Mouse (Mus musculus): Measurements from ENCODE around the gene Sema7a. TPM values are rescaled to one million over a fixed set of nuclear protein-coding genes. Genes with fewer than 3 reads are reported as not detected.

Sema7a gene
- 1.1 and 1.4 TPM in 2 replicates for total RNA-seq (2015)
- 3.9 and 5.0 TPM in 2 replicates for total RNA-seq (2017)

DNA sequence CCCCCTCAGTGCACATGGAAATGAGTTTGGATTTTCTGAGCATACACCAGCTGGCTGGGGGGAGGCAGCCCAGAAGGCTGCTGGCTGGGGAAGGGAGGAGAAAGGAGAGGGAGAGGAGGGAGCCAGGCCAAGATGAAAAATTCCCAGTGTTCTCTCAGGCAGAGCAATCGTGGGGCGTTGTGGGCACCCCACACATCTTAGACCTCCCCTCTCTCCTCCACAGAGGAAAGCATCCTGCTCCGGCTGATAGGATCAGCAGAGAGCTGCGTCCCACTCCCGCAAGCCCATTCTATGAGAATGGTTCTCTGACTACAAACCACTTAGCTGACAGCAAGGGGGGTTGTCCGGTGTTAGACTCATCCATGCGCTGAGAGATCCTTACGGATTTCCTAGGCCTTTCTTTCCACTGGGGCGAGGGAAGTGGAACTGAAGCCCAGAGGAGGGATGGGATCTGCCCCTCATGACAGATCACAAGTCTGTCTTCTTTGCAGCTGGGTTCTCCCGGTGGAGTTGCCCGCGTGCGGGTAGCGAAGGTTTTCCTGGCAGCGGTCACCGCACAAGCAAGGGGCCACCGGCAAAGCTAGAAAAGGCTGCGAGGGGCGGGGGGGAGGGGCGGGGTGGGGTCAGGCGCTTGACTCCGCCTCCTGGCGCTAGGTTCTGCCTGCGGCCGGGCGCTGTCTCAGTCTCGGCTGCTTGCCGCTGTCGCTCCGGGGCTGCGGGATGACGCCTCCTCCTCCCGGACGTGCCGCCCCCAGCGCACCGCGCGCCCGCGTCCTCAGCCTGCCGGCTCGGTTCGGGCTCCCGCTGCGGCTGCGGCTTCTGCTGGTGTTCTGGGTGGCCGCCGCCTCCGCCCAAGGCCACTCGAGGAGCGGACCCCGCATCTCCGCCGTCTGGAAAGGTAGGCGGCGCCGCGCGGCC lies at the start of gene Sema7a:
TSS of gene Sema7a (plus strand) at position 682 of the 918 bp plus-strand sequence.
- ATAC-seq (ENCODE audit: poor library complexity, severe bottlenecking) = peak; percentile 82

DNA sequence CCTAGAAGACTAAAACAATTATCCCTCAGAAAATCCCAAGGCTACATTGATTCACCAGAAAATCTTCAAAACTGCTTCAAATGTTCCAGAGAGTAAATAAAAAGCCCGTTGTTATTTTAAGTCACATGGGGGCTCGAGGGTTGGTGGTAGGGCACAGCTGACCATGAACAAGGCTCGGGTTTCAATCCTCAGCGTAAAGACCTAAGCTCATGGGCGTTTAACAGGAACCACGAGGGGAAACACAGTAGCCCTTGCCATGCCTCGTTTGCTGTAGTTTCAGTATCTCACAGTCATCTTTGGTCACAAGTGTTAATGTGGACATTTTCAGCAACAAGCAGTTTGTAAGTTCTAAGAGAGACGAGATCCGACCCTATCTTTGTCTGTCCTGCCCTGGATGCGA lies 39.4 kb upstream of the Sema7a start:
- no peak for ATAC-seq (ENCODE audit: poor library complexity, severe bottlenecking)

DNA sequence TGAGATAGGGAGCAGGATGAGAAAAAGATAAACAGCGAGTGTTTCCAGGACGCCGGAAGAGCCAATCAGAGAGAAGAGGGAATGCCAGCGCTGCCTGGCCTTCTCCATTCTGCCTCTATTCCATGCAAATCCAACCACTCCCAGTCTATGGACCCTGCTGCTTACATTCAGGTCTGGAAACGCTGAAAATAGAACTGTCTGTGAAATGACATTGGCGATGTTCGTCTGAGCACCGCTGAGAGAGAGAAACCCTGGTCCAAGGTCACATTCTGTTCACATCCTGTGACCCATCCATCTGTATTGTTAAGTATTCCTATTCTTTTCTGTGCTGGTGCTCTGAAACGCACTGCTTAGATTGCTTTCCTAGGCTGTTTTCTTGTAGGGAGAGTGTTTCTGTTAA lies 38.7 kb upstream of the Sema7a start:
- no peak for ATAC-seq (ENCODE audit: poor library complexity, severe bottlenecking)

DNA sequence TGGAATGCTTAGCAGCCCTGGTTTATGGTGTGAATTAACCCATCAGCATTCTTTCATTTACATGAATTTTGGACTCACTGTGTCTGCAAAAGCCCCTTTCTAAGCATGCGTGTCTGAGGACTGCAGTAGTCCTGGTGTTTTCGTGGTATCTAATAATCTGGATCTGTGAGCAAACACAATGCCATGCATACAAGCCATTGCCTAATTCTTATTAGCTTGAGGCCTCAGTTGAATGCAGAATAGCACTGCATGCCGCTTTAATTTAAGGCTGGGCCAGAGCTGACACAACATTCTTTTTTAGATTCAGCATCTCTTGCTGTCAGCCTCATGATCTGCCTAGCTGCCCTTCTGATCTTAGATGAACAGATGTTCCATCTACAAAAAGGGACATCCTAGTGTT lies 38.3 kb upstream of the Sema7a start:
- no peak for ATAC-seq (ENCODE audit: poor library complexity, severe bottlenecking)

DNA sequence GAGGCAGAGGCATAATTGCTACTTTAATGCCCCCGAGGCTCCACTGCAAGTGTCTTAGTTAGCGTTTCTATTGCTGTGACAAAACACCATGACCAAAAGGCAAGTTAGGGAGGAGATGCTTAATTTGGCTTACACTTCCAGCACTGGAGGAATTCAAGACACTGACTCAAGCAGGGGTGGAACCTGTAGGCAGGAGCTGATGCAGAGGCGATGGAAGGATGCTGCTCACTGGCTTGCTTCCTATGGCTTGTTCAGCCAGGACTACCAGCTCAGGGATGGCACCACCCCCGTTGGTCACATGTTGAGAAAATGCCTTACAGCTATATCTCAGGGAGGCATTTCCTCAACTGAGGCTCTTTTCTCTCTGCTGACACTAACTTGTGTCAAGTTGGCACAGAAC lies 37.8 kb upstream of the Sema7a start:
- ATAC-seq (ENCODE audit: poor library complexity, severe bottlenecking) = no peak

DNA sequence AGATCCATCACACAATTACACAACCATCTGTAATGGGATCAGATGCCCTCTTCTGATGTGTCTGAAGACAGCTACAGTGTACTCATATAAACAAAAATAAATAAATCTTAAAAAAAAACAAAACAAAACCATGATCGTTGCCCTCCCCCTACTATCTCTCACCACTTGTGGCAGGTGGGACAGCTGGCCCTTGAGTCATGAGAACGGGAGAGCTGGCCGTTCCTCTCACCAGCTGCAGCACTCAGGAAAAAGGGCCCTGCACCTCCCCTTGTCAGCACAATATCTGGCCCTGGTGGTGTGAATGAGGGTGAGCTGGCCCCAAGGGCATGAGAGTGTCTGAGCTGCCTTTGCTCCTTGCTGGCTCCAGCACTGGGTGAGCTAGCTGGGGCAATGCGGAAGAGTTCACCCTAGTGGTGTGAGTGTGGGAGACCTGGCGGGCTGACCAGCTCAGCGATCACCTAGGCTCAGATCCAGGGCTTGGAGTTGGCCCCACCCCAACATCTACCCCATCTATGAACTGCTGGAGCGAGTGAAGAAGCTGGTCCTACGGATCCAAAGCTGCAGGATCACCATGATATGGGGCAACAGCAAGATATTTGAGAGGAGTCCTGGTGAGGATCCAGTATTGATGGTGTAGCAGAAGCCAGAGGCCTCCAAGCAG lies 36.2 kb upstream of the Sema7a start:
- no peak for ATAC-seq (ENCODE audit: poor library complexity, severe bottlenecking)

DNA sequence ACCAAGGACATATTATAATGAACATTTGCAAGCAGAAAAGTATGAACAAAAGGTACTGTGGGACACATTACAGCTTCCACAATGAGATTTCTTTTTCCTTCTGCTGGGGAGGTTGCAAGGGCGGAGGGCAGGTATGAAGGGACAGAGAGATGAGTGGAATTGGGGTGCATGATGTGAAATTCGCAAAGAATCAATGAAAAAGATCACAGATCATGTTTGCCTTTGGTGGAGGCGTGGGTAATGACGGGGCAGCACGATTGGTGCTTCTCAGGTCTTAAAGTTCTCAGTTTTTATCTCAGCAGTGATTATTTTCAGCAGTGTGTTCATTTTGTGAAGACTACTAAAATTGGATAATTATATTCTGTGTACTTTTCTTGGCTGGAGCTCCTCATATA lies 35.7 kb upstream of the Sema7a start:
- ATAC-seq (ENCODE audit: poor library complexity, severe bottlenecking) = no peak

DNA sequence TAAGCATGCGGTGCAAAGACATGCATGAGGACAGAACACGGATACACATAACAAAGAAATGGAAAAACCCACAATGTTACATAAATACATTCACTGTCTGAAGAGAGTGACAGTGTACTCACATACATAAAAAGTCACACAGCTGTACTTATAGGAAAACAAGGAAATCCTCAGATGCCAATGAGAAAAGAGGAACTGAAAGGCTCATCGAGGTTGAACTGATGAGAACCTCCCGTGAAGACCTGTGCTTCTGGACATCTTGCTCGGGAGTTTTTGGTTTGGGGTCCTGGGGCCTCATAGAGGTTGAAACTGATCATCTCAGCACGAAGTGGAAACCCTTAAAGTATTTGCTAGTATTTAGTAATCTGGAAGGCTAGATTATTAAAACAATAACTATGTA lies 32.7 kb upstream of the Sema7a start:
- ATAC-seq (ENCODE audit: poor library complexity, severe bottlenecking) = no peak

DNA sequence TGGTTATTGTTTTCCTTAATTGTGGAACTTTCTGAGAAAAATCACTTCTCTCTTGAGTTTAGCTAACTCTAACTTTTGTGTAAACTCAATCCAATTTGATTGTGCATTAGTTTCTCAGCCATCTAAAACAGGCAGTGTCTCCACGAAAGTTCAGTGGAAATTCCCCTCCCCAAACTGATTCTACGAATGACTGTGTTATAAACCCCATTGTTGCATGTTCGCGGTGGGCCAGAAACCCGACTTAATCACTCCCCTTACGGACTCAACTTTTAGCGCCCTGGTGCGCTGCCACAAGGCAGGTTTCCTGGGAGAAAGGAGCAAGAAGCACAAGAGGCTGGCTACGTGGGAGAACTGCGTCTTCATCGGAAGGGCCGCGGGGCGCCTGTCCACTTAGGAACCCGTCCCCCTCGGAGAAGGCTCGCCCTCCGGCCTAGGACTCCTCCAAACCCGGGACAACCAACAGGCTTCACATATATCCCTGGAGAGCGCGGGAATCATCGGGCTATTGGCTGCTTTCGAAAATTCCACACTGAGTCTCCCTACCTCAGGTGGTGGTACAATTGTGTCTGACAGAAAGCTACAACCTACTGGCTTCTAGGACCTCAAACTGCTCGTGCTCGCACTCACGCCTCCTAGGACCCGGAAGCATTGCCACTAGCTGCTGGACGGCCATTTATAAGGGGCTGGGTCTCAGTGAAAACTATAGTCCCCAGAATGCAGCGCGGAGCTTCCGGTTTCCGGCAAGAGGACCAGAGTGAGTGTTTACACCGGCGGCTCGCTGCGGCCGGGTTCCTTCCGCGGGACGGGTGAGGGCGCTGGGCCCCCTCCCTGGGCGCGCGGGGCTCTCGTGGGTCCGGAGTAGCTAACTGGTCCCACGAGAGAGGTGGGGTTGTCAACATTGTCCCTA lies 29.4 kb upstream of the Sema7a start, which contains the start of gene Ubl7:
TSS of gene Ubl7 (plus strand) at position 726 of the 907 bp plus-strand sequence.
- ATAC-seq (ENCODE audit: poor library complexity, severe bottlenecking) = peak; percentile 100

DNA sequence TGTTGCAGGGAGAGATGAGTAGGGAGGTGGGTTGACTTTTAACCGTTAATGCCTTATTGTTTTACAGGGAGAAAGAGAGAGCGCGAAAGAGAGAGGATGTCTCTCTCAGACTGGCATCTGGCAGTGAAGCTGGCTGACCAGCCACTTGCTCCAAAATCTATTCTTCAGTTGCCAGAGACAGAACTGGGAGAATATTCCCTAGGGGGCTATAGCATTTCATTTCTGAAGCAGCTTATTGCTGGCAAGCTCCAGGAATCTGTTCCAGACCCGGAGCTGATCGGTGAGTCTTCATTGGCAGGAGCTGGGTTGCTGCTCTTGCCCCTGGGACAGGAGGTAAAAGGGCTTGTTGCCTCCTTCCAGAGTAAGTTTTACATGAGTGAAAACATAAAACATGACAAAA lies 27.3 kb upstream of the Sema7a start:
- ATAC-seq (ENCODE audit: poor library complexity, severe bottlenecking) = no peak

DNA sequence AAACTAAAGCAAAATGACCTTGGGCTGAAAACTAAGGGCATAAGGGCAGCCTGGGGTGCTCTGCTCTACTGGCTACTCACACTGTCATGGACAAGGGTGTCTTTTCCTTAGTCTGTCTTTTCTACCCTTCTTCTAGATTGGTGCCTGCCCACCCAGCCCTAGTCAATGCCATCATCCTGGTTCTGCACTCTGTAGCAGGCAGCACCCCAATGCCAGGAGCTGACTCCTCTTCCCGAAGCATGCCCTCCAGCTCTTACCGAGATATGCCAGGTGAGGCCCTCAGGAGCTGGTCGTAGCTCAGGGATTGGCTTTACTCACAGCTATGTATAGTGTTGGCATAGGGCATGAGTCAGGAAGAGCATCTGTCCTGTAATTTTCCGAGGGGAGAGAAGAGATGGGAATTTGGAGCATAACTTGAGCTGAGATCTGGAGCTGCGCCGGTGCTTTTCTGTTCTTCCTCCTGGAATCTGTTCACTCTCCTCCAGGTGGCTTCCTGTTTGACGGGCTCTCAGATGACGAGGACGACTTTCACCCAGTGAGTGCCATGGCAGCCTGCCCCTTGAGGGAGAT lies 18.3 kb upstream of the Sema7a start:
- ATAC-seq (ENCODE audit: poor library complexity, severe bottlenecking) = no peak

DNA sequence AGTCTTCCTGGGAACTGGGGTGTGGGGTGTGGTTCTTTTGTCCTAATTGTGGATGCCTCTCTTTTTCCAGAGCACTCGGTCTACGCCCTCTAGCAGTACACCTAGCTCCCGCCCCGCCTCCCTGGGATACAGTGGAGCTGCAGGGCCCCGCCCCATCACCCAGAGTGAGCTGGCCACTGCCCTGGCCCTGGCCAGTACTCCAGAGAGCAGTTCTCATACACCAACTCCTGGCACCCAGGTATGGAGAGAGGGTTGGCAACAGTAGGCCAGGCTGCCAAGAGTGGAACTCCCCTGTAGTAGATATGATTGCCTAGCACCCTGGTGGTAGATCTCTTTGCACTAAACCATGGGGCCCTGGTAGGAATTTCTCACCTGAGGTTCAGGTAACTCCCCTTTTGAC lies 17.5 kb upstream of the Sema7a start:
- ATAC-seq (ENCODE audit: poor library complexity, severe bottlenecking) = no peak

DNA sequence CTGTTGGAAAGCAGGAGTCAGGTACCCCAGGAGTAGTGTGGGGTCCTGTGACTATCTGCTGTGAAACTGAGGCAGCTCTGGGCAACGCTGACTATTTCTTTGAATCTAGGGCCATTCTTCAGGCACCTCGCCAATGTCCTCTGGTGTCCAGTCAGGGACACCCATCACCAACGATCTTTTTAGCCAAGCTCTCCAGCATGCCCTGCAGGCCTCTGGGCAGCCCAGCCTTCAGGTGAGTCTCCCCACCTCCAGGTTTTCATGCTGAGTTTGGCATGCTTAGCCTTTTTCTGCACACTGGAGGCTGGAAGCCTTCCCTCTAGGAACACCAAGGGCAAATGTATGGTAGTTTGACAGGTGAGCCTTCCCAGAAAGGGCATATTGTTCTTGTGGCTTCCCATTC lies 16.9 kb upstream of the Sema7a start:
- ATAC-seq (ENCODE audit: poor library complexity, severe bottlenecking) = no peak

DNA sequence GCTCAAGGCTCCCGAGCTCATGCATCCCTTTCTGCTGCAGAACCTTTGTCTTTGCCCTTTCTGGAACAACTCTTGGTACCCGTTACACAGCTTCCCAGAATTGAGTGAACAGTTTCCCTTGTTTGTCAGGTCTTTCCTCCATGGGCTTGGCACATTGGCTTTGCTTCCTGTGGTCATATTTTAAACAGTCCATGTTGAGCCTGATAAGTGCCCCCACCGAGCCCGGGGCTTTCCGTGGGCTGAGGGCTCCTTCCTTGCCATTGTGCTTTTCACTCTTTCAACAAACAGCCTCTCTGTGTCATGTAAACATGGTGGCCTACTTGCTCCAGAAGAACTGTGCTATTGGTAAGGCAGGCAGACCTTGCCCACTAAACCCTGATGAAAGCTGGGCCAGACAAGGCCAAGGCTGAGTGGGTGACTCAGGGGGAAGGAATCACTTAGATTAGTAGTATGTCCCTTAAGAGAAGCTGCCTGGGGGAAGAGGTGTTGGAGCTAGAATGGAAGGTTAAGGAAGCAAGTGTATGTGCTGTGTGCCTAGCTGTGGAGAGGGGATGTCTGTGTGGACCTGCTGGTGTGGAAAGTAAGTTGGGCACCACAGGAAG lies 8.6 kb upstream of the Sema7a start:
- no peak for ATAC-seq (ENCODE audit: poor library complexity, severe bottlenecking)

DNA sequence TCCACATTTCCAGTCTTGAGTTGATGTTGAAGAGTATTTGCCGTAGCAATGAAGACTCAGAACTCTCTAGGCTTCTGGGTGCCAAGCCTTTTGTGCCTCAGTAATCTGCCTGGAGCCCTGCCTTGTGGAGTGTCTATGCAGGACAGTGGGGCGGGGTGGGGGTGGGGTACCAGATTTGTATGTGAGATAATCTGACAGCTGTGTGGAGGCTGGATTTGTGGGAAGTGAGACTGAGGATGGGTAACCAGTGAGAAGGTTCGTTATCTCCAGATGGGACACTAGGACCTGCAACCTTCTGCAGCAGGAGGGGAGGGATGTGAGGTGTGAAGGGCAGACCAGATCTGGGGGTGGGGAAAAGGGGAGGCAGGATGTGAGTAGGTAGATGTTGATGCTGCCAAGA lies 7.7 kb upstream of the Sema7a start:
- ATAC-seq (ENCODE audit: poor library complexity, severe bottlenecking) = no peak

DNA sequence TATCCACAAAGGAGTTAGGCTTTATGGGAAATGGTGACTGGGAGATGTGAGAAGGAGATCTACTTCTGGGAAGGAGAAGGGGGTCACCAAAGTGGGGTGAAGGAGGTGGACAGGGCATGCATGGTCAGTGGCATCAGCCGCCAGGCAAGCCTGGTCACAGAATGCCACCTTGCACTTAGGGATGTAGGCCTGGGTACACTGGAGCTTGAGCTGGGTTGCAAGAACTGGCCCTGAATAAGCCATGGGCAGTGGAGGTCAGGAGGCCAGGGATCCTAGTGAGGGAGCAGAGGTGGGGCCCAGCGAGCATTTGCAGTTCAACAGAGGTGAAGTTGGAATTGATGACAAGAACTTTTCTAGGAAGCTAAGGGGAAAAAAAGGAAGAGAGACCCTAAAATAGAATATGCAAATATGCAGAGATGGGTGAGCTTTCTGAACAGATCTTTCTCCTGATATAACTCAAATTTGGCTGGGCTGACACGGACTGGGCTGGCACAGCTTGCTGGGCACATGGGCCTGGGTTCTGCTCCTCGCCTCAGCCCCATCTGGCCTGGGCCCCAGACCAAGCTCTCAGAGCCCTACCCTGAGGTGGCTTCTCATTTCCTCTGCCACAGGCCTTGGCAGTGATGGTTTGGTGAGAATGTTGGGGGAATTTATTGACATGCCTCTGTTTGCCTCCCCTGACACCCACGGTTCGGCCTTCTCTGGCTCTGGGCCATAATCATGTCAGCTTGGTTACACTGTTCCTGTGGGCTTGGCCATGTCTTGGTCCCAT lies 6.9 kb upstream of the Sema7a start:
- ATAC-seq (ENCODE audit: poor library complexity, severe bottlenecking) = no peak

DNA sequence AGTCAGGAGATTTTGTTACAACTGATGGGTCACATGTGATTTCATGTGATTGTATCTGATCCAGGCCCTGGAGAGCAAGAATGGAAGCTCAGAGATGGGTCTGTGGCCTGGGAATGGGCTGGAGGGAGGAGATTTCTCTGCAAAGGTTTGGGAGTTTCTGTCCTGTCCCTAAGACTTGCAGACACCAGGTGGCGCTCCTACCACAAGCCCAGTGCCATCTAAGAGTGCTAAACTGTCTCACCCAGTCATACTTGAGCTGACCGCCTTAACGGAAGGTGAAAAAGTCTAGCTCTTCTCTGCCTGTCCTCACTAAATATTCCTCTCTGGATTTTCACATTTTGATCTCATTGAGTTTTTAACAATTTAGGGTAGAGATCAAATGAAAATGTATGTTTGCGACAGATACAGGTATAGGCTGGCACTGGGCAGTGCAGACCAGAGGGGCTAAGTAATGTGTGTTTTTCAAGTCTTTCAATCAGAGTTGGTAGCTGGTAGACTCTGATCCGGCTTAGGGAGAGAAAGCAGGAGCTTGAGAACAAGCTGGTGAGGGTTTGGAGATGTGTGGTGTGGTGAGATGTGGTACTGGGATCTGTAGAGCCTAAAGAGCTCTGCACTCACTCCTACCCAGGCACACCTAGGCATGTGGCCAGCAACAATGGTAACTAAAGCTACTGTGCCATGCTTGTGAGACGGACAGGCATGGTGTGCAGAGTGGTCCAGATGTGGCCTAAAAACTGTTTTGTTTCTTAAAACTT lies 4.1 kb upstream of the Sema7a start:
- peak; percentile 81 for ATAC-seq (ENCODE audit: poor library complexity, severe bottlenecking)

DNA sequence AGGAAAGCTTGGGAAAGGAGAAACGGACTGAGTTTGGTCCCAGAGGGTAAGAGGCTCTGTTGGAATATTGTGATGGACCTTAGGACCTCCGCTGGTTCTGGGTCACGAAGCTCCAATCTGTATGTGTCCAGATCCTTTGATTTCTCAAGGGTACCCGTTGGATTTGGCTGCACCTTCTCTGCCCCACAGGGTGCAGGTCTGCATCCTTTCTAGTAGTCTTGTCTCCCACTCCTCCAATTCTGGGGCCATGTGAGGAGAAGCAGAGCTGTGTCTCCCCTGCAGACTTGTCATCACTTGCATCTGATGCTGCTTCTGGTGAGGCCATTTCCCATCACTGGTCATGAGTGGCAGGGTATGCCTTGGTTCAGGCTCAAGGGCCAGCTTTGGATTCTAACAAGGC lies 2.7 kb upstream of the Sema7a start:
- no peak for ATAC-seq (ENCODE audit: poor library complexity, severe bottlenecking)

DNA sequence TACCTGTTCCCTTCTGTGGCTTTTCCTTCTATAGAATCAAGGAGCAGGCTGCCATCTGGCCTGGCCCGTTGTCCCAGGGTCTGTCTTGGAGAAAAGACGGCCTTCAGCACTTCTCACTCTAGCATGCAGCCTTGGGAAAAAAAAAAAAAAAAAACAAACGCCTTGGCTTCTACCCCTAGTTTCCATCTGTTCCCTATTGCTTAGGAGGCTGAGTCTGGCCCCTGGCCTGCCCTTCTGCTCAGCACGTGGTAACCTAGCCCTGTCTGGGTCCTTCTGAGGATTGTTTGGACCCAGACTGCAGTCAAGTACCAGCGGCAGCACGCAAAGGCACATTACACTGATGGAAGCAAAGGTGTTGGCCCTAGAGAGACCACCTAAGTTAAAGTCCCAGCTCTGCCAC lies 2.3 kb upstream of the Sema7a start:
- ATAC-seq (ENCODE audit: poor library complexity, severe bottlenecking) = no peak

Measured in megakaryocyte, adult 5-6 weeks (primary cell).